Mouse (Mus musculus): ENCODE measurements at regions not wholly inside any gene's neighbourhood (a gene's known extent, or its start where the extent isn't known, plus 50 kb on each side); places are given as distances from the start of the nearest gene placed in this dataset.

DNA sequence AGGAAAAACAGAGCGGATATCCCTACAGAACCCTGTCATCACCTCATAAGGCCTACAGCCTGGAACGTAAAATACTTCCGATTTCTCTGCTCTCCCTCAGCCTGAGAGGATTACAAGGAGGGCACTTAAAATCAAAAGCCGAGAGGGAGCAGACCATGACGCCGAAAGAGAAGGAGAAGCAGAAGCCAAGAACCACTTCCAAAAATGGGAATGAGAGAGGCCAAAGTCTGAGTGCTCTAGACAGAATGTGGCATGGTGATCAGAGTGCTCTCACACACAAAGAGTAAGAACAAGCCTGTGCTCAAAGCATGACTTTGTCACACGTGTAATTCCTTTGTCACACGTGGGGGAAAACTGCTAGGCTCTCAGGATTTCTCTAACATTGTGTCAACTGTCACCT is 125.9 kb downstream of the Hlx start:
- no peak for ATAC-seq (ENCODE audit: low TSS enrichment)

GRCm38 (mm10) chr1:184605666-184606065 is 126.8 kb downstream of the Hlx start:
- no peak for ATAC-seq (ENCODE audit: low TSS enrichment)

GRCm38 (mm10) chr1:184603136-184603535 is 129.3 kb downstream of the Hlx start:
- ATAC-seq (ENCODE audit: low TSS enrichment) = no peak

GRCm38 (mm10) chr1:184595449-184595848 is 137.0 kb downstream of the Hlx start:
- ATAC-seq (ENCODE audit: low TSS enrichment) = no peak

DNA sequence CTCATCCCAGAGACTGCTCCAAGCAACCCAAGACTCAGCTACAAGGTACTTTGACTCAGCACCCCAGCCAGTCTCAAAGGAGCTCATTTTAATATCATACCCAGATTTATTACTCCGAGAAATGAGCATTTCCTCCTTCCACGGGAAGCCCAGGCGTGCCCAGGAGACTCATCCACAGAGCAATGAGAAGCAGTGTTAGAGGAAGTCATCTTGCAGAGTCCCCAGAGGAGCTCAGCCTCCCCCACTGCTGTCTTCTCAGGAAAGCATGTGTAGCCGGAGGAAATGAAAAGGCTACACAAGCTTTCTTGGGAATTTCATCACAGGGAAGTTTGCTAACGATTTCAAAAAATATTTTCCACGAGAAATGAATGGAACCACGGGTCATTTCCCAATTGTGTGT is 141.8 kb downstream of the Hlx start:
- no peak for ATAC-seq (ENCODE audit: low TSS enrichment)

DNA sequence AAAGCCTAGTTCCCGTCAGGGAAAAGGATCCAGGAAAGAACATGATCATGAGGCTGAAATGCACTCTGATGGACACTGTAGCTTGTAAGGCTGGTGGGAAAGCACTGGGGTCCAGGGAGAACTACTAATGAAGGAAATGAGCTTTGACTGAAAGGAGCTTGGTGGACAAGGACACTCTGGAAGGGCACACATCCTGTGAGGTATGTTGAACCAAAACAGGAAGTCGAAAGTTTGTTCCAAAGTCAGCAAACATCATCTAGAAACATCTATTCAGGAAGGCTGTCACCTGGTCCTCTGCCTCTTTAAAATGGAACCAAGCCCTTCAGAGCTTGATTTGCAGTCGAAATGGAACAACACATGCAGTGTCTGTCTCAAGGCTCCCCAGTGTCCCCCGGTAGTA is 143.1 kb downstream of the Hlx start:
- no peak for ATAC-seq (ENCODE audit: low TSS enrichment)

- ATAC-seq (ENCODE audit: low TSS enrichment) = no peak
Measured at GRCm38 (mm10) chr1:184584505-184584874, 147.9 kb downstream of the Hlx start.

GRCm38 (mm10) chr1:184583751-184584504 is 148.5 kb downstream of the Hlx start:
- no peak for ATAC-seq (ENCODE audit: low TSS enrichment)

GRCm38 (mm10) chr1:184579475-184579874 is 152.9 kb downstream of the Hlx start:
- ATAC-seq (ENCODE audit: low TSS enrichment) = no peak

- ATAC-seq (ENCODE audit: low TSS enrichment) = no peak
Measured at GRCm38 (mm10) chr1:184576527-184576926, 155.9 kb downstream of the Hlx start.

DNA sequence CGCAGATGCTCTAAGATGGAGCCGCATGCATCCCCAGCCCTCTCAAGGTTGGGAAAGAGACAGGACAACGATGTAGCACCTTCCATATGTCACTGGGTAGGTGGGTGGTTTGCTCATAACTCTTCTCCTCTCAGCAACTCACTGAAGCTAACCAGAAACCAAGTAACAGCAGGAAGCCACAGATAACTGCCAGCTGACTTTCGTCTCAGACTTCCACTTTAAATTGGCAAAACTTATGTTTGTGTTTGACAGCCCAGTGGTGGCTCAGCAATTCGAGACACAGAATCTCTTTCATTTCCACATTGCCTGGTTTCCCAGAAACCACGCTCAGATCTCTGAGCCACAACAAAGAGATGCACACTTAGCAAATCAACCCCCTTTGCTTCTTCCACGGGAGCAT is 159.1 kb downstream of the Hlx start:
- ATAC-seq (ENCODE audit: low TSS enrichment) = peak; percentile 57

DNA sequence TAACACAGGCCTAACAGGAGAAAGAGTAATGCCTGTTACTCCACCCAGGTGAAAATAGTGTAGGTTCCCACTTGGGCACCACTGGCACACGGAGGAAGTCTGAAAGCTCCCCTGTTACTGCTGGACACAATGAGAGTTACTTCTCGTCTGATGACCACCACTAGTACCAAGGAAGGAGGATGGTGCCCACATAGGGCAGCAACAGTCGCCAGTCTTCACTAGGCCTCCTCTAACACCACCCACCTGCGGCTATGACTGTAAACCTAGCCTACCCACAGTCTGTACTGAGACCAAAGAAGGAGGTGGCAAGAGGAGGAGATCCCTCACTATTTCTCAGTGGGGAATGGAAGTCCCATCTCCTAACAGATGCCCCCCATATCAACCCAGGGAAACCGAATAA is 161.7 kb downstream of the Hlx start:
- no peak for ATAC-seq (ENCODE audit: low TSS enrichment)

DNA sequence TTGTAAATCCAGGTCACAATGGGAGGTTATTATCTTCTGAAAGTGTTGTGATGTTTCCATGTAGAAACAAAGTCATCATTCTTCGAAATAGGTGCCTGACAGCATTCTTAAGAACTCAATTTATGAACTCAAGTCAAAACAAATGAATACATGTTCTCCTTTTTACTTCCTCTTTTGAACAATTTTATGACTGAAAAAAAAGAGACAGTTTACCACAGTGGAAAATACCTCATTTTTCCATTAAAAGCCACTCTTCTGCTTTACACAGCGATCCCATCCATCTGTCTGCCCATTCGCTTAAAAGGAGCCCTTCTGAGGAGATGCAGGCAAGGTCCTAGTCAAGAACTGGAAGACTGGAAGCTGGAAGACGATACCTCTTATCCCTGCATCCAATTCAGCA is 169.5 kb downstream of the Hlx start:
- ATAC-seq (ENCODE audit: low TSS enrichment) = no peak

DNA sequence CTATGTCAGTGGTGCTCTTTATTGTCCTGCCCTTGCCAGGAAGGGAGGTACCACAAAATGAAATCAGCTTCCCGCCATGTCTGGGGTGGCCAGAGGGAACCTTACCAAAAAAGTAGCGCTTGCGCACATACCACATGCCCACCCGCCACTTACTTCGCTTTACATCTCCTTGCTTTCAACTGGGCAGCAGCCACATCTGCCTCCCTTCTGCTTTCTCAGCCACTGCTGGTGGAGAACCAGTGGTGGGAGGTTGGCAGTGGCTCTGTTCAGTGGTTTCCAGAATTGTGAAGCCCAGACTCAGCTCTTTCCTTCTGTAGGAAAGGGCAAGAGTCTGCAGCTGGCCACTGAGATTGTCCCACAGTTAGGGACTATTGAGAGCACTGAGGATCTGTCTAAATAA is 170.2 kb downstream of the Hlx start:
- ATAC-seq (ENCODE audit: low TSS enrichment) = no peak

DNA sequence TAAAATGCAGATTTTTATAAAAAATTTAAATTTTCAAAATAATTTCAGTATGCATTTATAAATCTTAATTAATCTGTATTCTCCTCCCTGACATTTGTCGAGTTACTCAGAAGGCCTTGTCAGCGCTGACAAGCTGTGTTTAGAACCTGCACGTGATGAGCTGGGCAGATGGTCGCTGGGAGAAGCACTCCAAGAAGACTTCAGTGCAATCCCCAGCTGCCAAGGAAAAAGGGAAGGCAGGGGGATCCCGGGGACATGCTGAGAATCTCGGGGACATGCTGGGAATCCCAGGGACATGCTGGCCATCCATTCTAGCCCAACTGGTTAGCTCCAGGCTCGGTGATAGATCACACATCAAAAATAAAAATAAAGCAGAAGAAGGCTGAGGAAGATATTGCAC is 172.9 kb downstream of the Hlx start:
- ATAC-seq (ENCODE audit: low TSS enrichment) = no peak

DNA sequence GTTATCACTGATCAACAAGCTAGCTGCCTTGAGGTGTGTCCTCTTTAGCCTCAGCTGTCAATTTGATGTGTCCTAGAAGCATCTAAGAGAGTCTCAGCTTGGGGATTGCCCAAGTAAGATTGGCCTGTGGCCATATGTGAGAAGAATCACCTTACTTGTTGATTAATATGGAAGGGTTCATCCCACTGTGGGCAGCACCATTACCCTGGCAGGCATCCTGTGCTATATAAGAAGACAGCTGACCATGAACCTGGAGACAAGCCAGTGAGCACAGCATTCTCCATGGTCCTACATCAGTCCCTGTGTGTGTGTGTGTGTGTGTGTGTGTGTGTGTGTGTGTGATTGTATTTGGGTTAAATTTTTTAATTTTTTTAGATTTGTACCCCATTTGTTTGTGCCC is 178.6 kb downstream of the Hlx start:
- ATAC-seq (ENCODE audit: low TSS enrichment) = no peak

- no peak for ATAC-seq (ENCODE audit: low TSS enrichment)
Measured at GRCm38 (mm10) chr1:184550491-184550890, 181.9 kb downstream of the Hlx start.

- ATAC-seq (ENCODE audit: low TSS enrichment) = no peak
Measured at GRCm38 (mm10) chr1:184547650-184548235, 184.7 kb downstream of the Hlx start.

DNA sequence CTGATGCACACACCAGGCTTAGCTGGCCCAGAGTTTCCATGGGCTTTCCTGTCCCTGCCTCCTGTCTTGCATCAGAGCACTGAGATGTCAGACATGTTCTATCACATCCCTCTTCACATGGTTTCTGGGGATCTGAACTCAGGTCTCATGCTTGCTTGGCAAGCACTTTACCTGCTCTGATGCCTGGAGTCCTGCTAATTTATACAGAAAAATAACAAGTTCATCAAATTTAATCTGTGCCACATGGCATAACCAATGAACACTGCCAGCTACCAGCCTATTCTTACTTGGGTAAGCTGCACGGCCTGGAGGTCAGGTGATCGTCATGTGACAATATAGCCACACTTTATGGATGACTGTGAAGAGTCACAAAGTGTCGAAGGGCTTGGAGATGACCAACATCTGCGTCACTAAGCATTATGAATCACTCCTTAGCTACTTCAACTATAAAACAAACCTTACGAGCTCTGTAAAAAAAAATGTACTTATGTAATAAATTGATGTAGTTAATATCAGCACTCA is 186.2 kb downstream of the Hlx start:
- no peak for ATAC-seq (ENCODE audit: low TSS enrichment)

GRCm38 (mm10) chr1:184545111-184545510 is 187.3 kb downstream of the Hlx start:
- no peak for ATAC-seq (ENCODE audit: low TSS enrichment)

DNA sequence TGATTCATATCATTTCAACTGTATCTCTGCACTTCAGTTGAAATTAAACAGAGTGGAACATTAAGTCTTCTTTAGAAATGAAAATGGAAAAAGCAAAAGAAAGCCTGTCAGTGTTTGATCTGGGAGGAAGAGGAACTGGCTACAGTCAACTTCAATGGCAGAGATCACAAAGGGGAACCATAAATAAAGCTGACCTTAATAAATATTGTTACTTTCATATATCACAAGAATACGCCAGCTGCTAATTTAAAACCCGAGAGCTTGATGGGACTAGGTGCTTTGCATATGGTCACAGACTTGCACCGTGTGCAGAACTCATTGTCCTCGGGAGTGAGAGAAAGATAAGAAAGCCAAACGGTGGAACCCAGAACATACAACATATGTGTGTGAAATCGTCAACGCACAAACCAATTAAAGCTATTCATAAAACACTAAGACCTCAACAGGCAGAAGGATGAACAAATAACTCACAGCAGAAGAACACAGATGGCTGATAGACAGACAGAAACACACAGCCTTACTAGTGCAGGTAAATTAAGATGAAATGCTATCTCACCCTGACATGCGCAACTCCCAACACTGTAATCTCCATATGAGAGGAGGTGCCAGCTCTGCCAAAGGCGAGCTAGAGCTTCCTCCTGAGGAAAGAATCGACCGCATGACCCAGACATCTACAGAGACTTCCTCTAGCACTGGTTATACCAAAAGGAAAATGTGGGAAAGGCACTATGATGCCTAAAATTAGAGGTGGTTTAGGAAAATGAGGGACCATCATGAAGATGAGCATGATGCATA is 189.9 kb downstream of the Hlx start:
- ATAC-seq (ENCODE audit: low TSS enrichment) = no peak

- ATAC-seq (ENCODE audit: low TSS enrichment) = no peak
Measured at GRCm38 (mm10) chr1:184539818-184540217, 192.6 kb downstream of the Hlx start.

Measured in frontal cortex, adult (tissue).